Mouse (Mus musculus): ENCODE data around the gene Gm39115. TPM values are rescaled to one million over a fixed set of nuclear protein-coding genes. Genes with fewer than 3 reads are reported as not detected.
"Not testable (repeated sequence)": the region's sequence is repeated elsewhere in the genome, so short reads cannot be mapped to it uniquely, and the experiment has no call there.

The Gm39115 gene
- not detected in 2 replicates for polyA plus RNA-seq (2015; fragmentation: Nextera tagmentation; extraction: Ambion mirVana)

GRCm38 (mm10) chr7:142135934-142136333 lies at the start of gene Gm39115:
Gene Gm39115, minus strand, starts transcription at chr7:142136034.
- not testable (repeated sequence) for H3K36me3 ChIP-seq, H3K4me1 ChIP-seq
- WGBS, result 46% methylated on average over 2 of the region's 2 CpGs

GRCm38 (mm10) chr7:142181021-142181420 lies 45.2 kb upstream of the Gm39115 start:
- ATAC-seq (ENCODE audit: insufficient read depth, low FRiP score, low read depth), result no peak
- no peaks in the 10 kb centered on the region for H3K9me3 ChIP-seq
- 25% methylated on average over 1 of the region's 1 CpGs for WGBS
- H3K4me2 ChIP-seq, result no peak overlapping the region
- H3K4me1 ChIP-seq, result no peaks in the 10 kb centered on the region
- no peak overlapping the region for H3K4me3 ChIP-seq (replicated peaks)
- H3K36me3 ChIP-seq, result no peaks in the 10 kb centered on the region
- H3K27me3 ChIP-seq (replicated peaks), result no peaks in the 10 kb centered on the region
- no peak overlapping the region for H3K27ac ChIP-seq
- no peak overlapping the region for H3K9ac ChIP-seq

More at GRCm38 (mm10) chr7:142135934-142136333, at the start of gene Gm39115:
- H3K27me3 ChIP-seq (replicated peaks); H3K27ac ChIP-seq; ATAC-seq (ENCODE audit: insufficient read depth, low FRiP score, low read depth); H3K4me2 ChIP-seq; H3K9me3 ChIP-seq; H3K4me3 ChIP-seq (replicated peaks); H3K9ac ChIP-seq: not testable (repeated sequence)

GRCm38 (mm10) chr7:142178685-142179084 lies 42.9 kb upstream of the Gm39115 start:
- no peak for ATAC-seq (ENCODE audit: insufficient read depth, low FRiP score, low read depth)
- no peaks in the 10 kb centered on the region for H3K36me3 ChIP-seq
- H3K27me3 ChIP-seq (replicated peaks), result no peaks in the 10 kb centered on the region
- no peak overlapping the region for H3K27ac ChIP-seq
- H3K9me3 ChIP-seq, result no peaks in the 10 kb centered on the region
- H3K4me1 ChIP-seq, result no peaks in the 10 kb centered on the region
- H3K4me2 ChIP-seq, result no peak overlapping the region
- no peak overlapping the region for H3K4me3 ChIP-seq (replicated peaks)
- no peak overlapping the region for H3K9ac ChIP-seq
- WGBS, result 76% methylated on average over 1 of the region's 1 CpGs

- H3K4me1 ChIP-seq; H3K9me3 ChIP-seq; ATAC-seq (ENCODE audit: insufficient read depth, low FRiP score, low read depth); H3K27ac ChIP-seq; H3K9ac ChIP-seq; H3K4me2 ChIP-seq; H3K4me3 ChIP-seq (replicated peaks); H3K36me3 ChIP-seq; H3K27me3 ChIP-seq (replicated peaks): not testable (repeated sequence)
These were observed 40.1 kb upstream of the Gm39115 start, which contains the start of gene Krtap5-2 for GRCm38 (mm10) chr7:142175905-142176304. Gene Krtap5-2, minus strand, starts transcription at chr7:142176005.

GRCm38 (mm10) chr7:142169836-142170235 lies 34.0 kb upstream of the Gm39115 start:
- Histone ChIP-seq H3K4me2 (no peak overlapping the region), H3K9me3 (no peaks in the 10 kb centered on the region), H3K36me3 (no peaks in the 10 kb centered on the region), H3K4me3 (replicated peaks) (no peak overlapping the region), H3K9ac (no peak overlapping the region), H3K4me1 (no peaks in the 10 kb centered on the region), H3K27ac (no peak overlapping the region), H3K27me3 (replicated peaks) (no peaks in the 10 kb centered on the region)
- WGBS, result 49% methylated on average over 3 of the region's 3 CpGs
- no peak for ATAC-seq (ENCODE audit: insufficient read depth, low FRiP score, low read depth)

- ATAC-seq (ENCODE audit: insufficient read depth, low FRiP score, low read depth); H3K9ac ChIP-seq; H3K9me3 ChIP-seq; H3K27ac ChIP-seq; H3K4me3 ChIP-seq (replicated peaks); H3K27me3 ChIP-seq (replicated peaks); H3K36me3 ChIP-seq; H3K4me1 ChIP-seq; H3K4me2 ChIP-seq: not testable (repeated sequence)
These were observed 29.8 kb upstream of the Gm39115 start, which contains the start of gene Gm4553 for GRCm38 (mm10) chr7:142165639-142166038. Gene Gm4553, minus strand, starts transcription at chr7:142165739.

GRCm38 (mm10) chr7:142159366-142159765 lies 23.5 kb upstream of the Gm39115 start:
- ATAC-seq (ENCODE audit: insufficient read depth, low FRiP score, low read depth), result no peak
- no peaks in the 10 kb centered on the region for H3K36me3 ChIP-seq
- 89% methylated on average over 3 of the region's 3 CpGs for WGBS
- H3K4me1 ChIP-seq, result no peaks in the 10 kb centered on the region
- no peak overlapping the region for H3K4me3 ChIP-seq (replicated peaks)
- no peaks in the 10 kb centered on the region for H3K27me3 ChIP-seq (replicated peaks)
- no peak overlapping the region for H3K4me2 ChIP-seq
- H3K9ac ChIP-seq, result no peak overlapping the region
- no peak overlapping the region for H3K27ac ChIP-seq
- H3K9me3 ChIP-seq, result no peaks in the 10 kb centered on the region

- not testable (repeated sequence) for H3K27me3 ChIP-seq (replicated peaks); H3K27ac ChIP-seq; H3K4me1 ChIP-seq; H3K4me2 ChIP-seq; H3K4me3 ChIP-seq (replicated peaks); H3K36me3 ChIP-seq; H3K9ac ChIP-seq; ATAC-seq (ENCODE audit: insufficient read depth, low FRiP score, low read depth); H3K9me3 ChIP-seq
- WGBS, result 39% methylated on average over 2 of the region's 2 CpGs
These were observed 21.2 kb upstream of the Gm39115 start, which contains the start of gene Gm29735 for GRCm38 (mm10) chr7:142157013-142157412. Gene Gm29735, minus strand, starts transcription at chr7:142157113.

GRCm38 (mm10) chr7:142155308-142155707 lies 19.5 kb upstream of the Gm39115 start:
- no peak overlapping the region for H3K4me3 ChIP-seq (replicated peaks)
- no peaks in the 10 kb centered on the region for H3K4me1 ChIP-seq
- no peaks in the 10 kb centered on the region for H3K36me3 ChIP-seq
- no peaks in the 10 kb centered on the region for H3K9me3 ChIP-seq
- H3K27ac ChIP-seq, result no peak overlapping the region
- H3K27me3 ChIP-seq (replicated peaks), result no peaks in the 10 kb centered on the region
- 43% methylated on average over 1 of the region's 1 CpGs for WGBS
- no peak overlapping the region for H3K9ac ChIP-seq
- no peak for ATAC-seq (ENCODE audit: insufficient read depth, low FRiP score, low read depth)
- no peak overlapping the region for H3K4me2 ChIP-seq

- no peak for ATAC-seq (ENCODE audit: insufficient read depth, low FRiP score, low read depth)
- Histone ChIP-seq H3K9ac (no peak overlapping the region), H3K4me3 (replicated peaks) (no peak overlapping the region), H3K27me3 (replicated peaks) (no peaks in the 10 kb centered on the region), H3K4me1 (no peaks in the 10 kb centered on the region), H3K9me3 (no peaks in the 10 kb centered on the region), H3K36me3 (no peaks in the 10 kb centered on the region), H3K27ac (no peak overlapping the region), H3K4me2 (no peak overlapping the region)
- WGBS, result 82% methylated on average over 4 of the region's 4 CpGs
These were observed 16.4 kb upstream of the Gm39115 start for GRCm38 (mm10) chr7:142152191-142152590.

GRCm38 (mm10) chr7:142148633-142149032 lies 12.8 kb upstream of the Gm39115 start:
- H3K36me3 ChIP-seq, result no peaks in the 10 kb centered on the region
- H3K27ac ChIP-seq, result no peak overlapping the region
- ATAC-seq (ENCODE audit: insufficient read depth, low FRiP score, low read depth), result no peak
- no peaks in the 10 kb centered on the region for H3K9me3 ChIP-seq
- no peak overlapping the region for H3K4me3 ChIP-seq (replicated peaks)
- no peaks in the 10 kb centered on the region for H3K4me1 ChIP-seq
- H3K27me3 ChIP-seq (replicated peaks), result no peaks in the 10 kb centered on the region
- H3K9ac ChIP-seq, result no peak overlapping the region
- H3K4me2 ChIP-seq, result no peak overlapping the region

GRCm38 (mm10) chr7:142146033-142146432 lies 10.2 kb upstream of the Gm39115 start:
- WGBS, result 3% methylated on average over 1 of the region's 1 CpGs
- H3K9me3 ChIP-seq, result no peaks in the 10 kb centered on the region
- ATAC-seq (ENCODE audit: insufficient read depth, low FRiP score, low read depth), result no peak
- H3K4me1 ChIP-seq, result no peaks in the 10 kb centered on the region
- no peak overlapping the region for H3K9ac ChIP-seq
- H3K36me3 ChIP-seq, result no peaks in the 10 kb centered on the region
- no peak overlapping the region for H3K4me3 ChIP-seq (replicated peaks)
- no peak overlapping the region for H3K27ac ChIP-seq
- no peak overlapping the region for H3K4me2 ChIP-seq
- H3K27me3 ChIP-seq (replicated peaks), result no peaks in the 10 kb centered on the region

- 34% methylated on average over 4 of the region's 4 CpGs for WGBS
- Histone ChIP-seq H3K9me3 (no peaks in the 10 kb centered on the region), H3K4me3 (replicated peaks) (no peak overlapping the region), H3K27ac (no peak overlapping the region), H3K36me3 (no peaks in the 10 kb centered on the region), H3K4me2 (no peak overlapping the region), H3K27me3 (replicated peaks) (no peaks in the 10 kb centered on the region), H3K4me1 (no peaks in the 10 kb centered on the region), H3K9ac (no peak overlapping the region)
- ATAC-seq (ENCODE audit: insufficient read depth, low FRiP score, low read depth), result no peak
These were observed 9.6 kb upstream of the Gm39115 start for GRCm38 (mm10) chr7:142145413-142145940.

Data from stomach, embryonic 15.5 days (tissue).